Mouse (Mus musculus) heart, embryonic 16.5 days (tissue): ENCODE measurements around the gene Rnf168. TPM values are rescaled to one million over a fixed set of nuclear protein-coding genes. Genes with fewer than 3 reads are reported as not detected.
A peak's percentile ranks its signal among the peaks of the same experiment; 100 is the strongest.
"Not testable (repeated sequence)": the region's sequence is repeated elsewhere in the genome, so short reads cannot be mapped to it uniquely, and the experiment has no call there.

Experiments used
- ATAC-seq: fragments of 200-750 bp; cut with Nextera tagmentation; replicated peaks from 2 replicates; pipeline ENCODE4 v1.8.0; 2017; ENCODE audit warnings: moderate number of reproducible peaks; ENCODE audit not compliant: insufficient read depth, low FRiP score; ENCODE audit errors: extremely low read depth
- H3K27ac ChIP-seq: fragments of 300-500 bp; sonication (generic); 2 replicates; pipeline ENCODE4 v1.5.1; 2014; ENCODE audit warnings: mild to moderate bottlenecking, low read length, control low read depth, moderate library complexity
- H3K27me3 ChIP-seq: fragments of 300-500 bp; sonication (generic); 2 replicates; pipeline ENCODE4 v1.6.1; 2014; ENCODE audit warnings: low read length, mixed read lengths; ENCODE audit not compliant: control insufficient read depth, insufficient read depth
- H3K36me3 ChIP-seq: fragments of 300-500 bp; sonication (generic); 2 replicates; pipeline ENCODE4 v1.6.1; 2014; ENCODE audit not compliant: control insufficient read depth, insufficient read depth
- H3K4me1 ChIP-seq: fragments of 300-500 bp; sonication (generic); 2 replicates; pipeline ENCODE4 v1.6.1; 2014; ENCODE audit warnings: low read length, mixed read lengths; ENCODE audit not compliant: control insufficient read depth, insufficient read depth
- H3K4me2 ChIP-seq: fragments of 300-500 bp; sonication (generic); 2 replicates; pipeline ENCODE4 v1.6.1; 2014; ENCODE audit warnings: low read depth, mild to moderate bottlenecking, control low read depth, low read length
- H3K4me3 ChIP-seq: fragments of 300-500 bp; sonication (generic); 2 replicates; pipeline ENCODE4 v1.5.1; 2014; ENCODE audit warnings: mild to moderate bottlenecking, control low read depth, low read length
- H3K9ac ChIP-seq: fragments of 300-500 bp; sonication (generic); 2 replicates; pipeline ENCODE4 v1.6.1; 2014; ENCODE audit warnings: low read length, control low read depth
- H3K9me3 ChIP-seq: fragments of 300-500 bp; sonication (generic); replicated peaks from 2 replicates; pipeline ENCODE4 v1.6.1; 2016; ENCODE audit warnings: low read length; ENCODE audit not compliant: control insufficient read depth
- WGBS: fragments of 180-500 bp; shearing (Covaris S2); extraction: QIAGEN DNeasy Blood & Tissue Kit; methylation state at CpG from one replicate; pipeline ENCODE4 v1.1.7; 2014; 5-methylcytosine and 5-hydroxymethylcytosine counted together
- polyA plus RNA-seq: library from polyadenylated mRNA; unstranded; fragments of >200 nt; fragmentation: Nextera tagmentation; extraction: Ambion mirVana; gene quantifications from 2 replicates; pipeline ENCODE4 v1.2.1, GENCODE M21; 2015

Rnf168 gene
- polyA plus RNA-seq = 17.3 and 19.3 TPM in 2 replicates

DNA sequence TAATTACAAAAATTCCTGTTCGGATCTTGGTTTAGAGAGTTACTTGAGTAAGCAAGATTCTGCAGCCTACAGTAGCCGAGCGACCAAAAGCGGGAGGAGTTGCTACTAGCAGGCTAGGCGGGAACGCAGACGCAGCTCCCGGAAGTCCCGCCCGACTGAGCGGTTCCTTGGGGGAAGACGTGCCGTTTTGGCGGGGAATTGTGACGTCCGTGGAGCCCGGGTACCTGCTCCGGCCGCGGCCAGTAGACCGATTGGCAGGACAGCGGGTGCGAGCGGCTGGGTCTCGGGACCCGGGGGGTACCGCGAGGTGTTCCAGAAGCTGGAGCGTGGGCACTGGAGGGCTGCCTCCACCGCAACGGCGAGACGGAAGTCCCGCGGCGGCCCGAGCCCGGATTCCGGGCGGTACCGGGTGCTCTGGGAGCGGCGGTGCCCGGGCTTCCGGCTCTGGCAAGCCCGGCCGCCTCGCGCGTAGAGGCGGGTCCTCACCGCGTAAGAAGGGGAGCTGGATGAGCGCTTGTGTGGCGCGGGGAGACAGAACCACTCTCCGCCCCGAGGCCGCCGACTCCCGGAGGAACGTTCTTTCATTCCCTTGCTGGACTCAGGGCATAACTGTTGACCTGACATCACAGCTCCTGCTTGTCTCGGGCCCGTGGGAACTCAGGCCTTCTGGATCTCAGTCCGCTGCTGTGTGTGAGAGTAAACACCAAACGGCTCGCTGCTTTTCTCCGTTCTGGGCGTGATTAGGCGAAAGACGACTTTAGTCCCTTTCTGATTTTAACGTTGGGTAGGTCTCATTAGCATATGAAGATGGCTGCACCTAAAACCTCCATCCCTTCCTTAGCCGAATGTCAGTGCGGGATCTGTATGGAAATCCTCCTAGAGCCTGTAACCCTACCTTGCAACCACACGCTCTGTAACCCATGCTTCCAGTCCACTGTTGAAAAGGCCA, at the start of gene Rnf168:
Rnf168 (plus strand) TSS at position 152 of the 949 bp plus-strand sequence.
- Histone ChIP-seq H3K27ac (peak within 1 kb of the TSS; percentile 99), H3K9ac (peak within 1 kb of the TSS; percentile 99), H3K4me1 (peaks cover 15% of the 10 kb centered on the region), H3K27me3 (no peaks in the 10 kb centered on the region), H3K4me2 (peak within 1 kb of the TSS; percentile 71), H3K9me3 (peaks cover 7% of the 10 kb centered on the region), H3K36me3 (peaks cover 12% of the 10 kb centered on the region), H3K4me3 (peak within 1 kb of the TSS; percentile 89)
- ATAC-seq = peak; percentile 94
- WGBS = under 1% methylated on average over 75 of the region's 75 CpGs

DNA sequence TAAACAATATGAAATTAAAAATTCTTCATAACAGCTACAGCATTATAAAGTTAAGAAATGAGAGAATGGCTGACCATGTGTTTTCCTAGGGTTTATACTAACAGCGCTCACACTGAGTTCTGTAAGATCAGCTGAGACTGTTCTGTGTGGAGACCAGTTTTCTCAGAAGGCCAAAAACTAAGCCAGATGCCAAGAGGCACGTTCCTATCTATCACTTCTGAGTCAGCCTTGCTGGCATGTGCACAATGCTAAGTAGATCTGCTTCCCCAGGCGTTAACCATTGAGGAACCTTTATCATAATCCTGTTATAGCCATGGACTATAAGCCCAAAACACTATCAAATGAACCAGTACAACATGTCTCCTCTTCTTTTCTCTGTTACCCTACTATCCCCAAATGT, 45.2 kb upstream of the Rnf168 start:
- H3K4me1 ChIP-seq, H3K36me3 ChIP-seq, H3K27ac ChIP-seq, ATAC-seq, H3K27me3 ChIP-seq, H3K4me2 ChIP-seq, H3K4me3 ChIP-seq, H3K9me3 ChIP-seq, H3K9ac ChIP-seq: not testable (repeated sequence)
- WGBS = 52% methylated on average over 3 of the region's 3 CpGs

DNA sequence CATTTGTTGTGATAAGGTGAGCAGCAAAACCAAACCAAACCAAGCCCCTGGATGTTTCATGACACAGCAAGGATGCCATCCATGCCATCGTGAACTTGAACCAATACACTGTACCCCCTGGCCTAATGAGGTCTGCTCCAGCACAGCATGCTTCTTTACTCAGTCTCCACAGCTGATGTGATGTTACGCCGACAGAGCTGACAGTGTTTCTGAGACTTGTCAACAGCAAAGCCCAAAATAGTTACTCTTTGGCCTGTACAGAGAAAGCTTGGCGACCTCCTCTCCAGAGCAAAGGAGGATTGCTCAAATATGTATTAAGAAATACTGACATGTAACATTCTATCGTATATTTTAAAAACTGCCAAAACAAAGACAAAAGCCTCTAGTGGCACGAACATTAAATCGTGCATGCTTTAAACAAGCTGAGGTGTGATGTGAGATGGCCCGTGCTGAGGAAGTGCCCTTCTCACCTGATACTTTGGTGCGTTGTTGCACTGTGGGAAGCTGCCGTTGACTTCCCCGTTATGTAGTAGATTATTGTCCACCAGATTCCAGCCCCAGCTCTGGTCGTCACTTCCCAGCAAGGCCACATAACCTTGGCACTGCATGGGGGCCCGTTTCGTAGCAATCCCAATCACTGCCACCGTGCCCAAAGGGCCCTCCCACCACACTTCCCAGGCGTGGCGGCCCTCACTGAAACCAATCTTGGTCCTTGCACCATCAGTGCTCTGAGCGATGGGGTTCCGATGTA, 39.2 kb upstream of the Rnf168 start:
- Histone ChIP-seq H3K4me3 (no peak overlapping the region), H3K4me2 (peak overlapping the region; percentile 11), H3K9me3 (no peaks in the 10 kb centered on the region), H3K27ac (peak overlapping the region; percentile 85), H3K27me3 (no peaks in the 10 kb centered on the region), H3K4me1 (peaks cover 22% of the 10 kb centered on the region), H3K9ac (no peak overlapping the region), H3K36me3 (0 out of 2 replicates have a peak, but pooled peaks cover 5% of the 10 kb centered on the region)
- 53% methylated on average over 19 of the region's 19 CpGs for WGBS
- peak; percentile 85 for ATAC-seq

DNA sequence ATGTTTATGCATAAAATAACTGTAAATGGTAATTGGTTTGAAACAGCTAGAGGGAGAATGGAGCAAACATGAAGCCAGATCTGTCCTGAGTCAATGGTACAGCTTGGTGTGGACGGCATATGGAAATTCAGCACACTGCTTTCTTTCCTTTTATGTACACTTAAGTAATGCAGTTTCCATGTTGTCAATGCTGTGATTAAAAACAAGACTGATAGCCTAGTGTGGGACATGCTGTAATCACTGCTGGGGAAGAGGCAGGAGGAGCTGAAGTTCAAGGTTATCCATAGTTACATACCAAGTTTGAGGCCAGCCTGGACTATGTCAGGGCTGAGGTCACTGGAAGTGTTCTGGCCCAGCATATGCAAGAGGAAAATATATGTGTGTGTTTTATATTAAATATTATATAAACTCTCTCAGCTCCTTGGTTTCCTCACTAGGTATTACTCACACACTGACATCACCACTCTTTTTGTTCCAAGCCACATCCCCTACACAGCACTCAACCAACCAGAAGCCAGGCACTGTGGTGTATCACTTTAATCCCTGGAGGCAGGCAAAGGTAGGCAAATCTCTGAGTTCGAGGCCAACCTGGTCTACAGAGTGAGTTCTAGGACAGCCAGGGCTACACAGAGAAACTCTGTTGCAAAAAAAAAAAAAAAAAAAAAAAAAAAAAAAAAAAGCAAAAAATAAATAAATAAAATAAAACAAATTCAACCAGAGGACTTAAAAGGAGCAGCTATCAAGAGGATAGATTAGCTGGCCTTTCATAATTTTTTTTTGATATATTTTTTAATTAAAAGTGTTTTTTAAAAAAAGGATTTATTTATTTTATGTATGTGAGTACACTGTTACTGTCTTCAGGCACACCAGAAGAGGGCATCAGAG, 37.6 kb upstream of the Rnf168 start:
- Histone ChIP-seq H3K9ac (no peak overlapping the region), H3K9me3 (no peaks in the 10 kb centered on the region), H3K4me1 (peaks cover 20% of the 10 kb centered on the region), H3K36me3 (0 out of 2 replicates have a peak, but pooled peaks cover 5% of the 10 kb centered on the region), H3K4me2 (no peak overlapping the region), H3K27me3 (no peaks in the 10 kb centered on the region), H3K27ac (peak overlapping the region; percentile 43; the same call in 1 of the 2 replicates), H3K4me3 (no peak overlapping the region)
- ATAC-seq = no peak
- WGBS = 66% methylated on average over 2 of the region's 2 CpGs

DNA sequence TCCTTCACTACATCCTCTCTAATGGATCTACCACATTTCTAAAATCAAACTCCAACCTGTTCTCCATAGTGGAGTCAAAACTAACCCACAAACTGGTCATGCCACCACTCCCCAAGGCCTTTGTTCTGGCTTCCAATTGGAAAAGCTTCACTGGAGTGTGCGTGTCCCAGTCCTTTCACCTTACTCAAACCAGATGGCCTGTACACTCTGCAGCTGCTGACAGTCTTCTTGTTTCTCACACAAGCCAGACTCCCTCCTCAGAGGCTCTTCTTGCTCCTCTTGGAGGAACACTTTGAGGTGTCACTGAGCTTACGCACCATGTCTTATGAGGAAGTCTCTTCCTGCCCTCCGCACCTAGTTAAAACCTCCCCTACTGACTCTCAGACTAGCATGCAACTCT, 33.4 kb upstream of the Rnf168 start:
- Histone ChIP-seq H3K4me1 (peaks cover 26% of the 10 kb centered on the region), H3K9me3 (no peaks in the 10 kb centered on the region), H3K4me2 (no peak overlapping the region), H3K27me3 (no peaks in the 10 kb centered on the region), H3K9ac (no peak overlapping the region), H3K27ac (no peak overlapping the region), H3K4me3 (no peak overlapping the region), H3K36me3 (no peaks in the 10 kb centered on the region)
- ATAC-seq = no peak
- 76% methylated on average over 3 of the region's 3 CpGs for WGBS

DNA sequence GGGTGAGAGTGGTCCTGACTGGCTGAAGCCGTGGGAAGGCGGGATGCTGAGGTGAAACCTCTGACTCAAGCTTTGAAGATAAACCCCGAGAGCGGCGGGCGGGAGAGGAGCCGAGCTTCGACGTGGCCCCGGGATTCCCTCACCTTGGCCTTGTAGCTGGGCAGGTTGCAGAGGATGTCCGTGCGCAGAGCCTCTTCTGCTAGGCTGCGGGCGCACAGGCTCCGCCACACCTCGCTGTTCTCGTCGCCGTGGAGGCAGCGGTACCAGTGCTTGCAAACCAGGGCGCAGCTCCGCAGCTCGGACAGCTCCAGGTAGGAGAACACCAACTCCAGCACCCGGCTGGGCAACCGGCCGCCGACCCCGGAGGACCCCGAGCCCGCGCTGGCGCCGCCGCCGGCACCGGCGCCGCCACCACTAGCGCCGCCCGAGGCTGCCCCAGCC, 30.9 kb upstream of the Rnf168 start:
- peak overlapping the region; percentile 95 for H3K27ac ChIP-seq
- under 1% methylated on average over 40 of the region's 41 CpGs for WGBS
- H3K4me3 ChIP-seq = peak overlapping the region; percentile 97
- H3K4me2 ChIP-seq = peak overlapping the region; percentile 89
- no peaks in the 10 kb centered on the region for H3K36me3 ChIP-seq
- peak; percentile 50 for ATAC-seq
- H3K9ac ChIP-seq = peak overlapping the region; percentile 96
- no peaks in the 10 kb centered on the region for H3K27me3 ChIP-seq
- no peaks in the 10 kb centered on the region for H3K9me3 ChIP-seq
- peaks cover 21% of the 10 kb centered on the region for H3K4me1 ChIP-seq

DNA sequence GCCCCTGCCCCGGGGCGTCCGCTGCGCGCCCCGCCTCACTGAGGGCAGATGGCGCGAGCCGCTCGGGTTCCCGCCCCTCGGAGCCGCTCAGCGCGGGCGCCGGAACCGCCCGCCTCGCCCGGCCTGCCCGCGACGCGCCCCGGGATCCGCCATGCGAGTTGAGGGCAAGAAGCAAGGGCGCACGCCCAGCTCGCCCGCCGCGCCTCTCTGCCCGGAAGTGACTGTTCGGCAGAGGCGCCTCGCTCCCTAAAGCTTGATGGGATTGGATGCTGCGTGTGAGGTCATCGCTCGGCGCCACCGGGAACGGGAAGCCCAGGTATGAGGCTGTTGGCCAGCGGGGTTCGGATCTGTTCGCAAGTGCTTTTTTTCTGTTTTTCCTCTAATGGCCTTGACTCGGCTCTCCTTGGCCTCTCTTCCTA, 30.3 kb upstream of the Rnf168 start, which contains the start of the genes Fbxo45 and Wdr53:
Fbxo45 (minus strand) TSS at position 207 of the 419 bp plus-strand sequence.
Wdr53 (plus strand) TSS at position 276 of the 419 bp plus-strand sequence.
- peaks cover under 1% of the 10 kb centered on the region; the same call in 1 of the 2 replicates for H3K36me3 ChIP-seq
- peak within 1 kb of the TSS; percentile 96 for H3K9ac ChIP-seq
- WGBS = under 1% methylated on average over 48 of the region's 48 CpGs
- peaks cover 21% of the 10 kb centered on the region for H3K4me1 ChIP-seq
- peak; percentile 97 for ATAC-seq
- peak within 1 kb of the TSS; percentile 89 for H3K4me2 ChIP-seq
- H3K4me3 ChIP-seq = peak within 1 kb of the TSS; percentile 97
- peak within 1 kb of the TSS; percentile 95 for H3K27ac ChIP-seq
- no peaks in the 10 kb centered on the region for H3K27me3 ChIP-seq
- H3K9me3 ChIP-seq = no peaks in the 10 kb centered on the region

DNA sequence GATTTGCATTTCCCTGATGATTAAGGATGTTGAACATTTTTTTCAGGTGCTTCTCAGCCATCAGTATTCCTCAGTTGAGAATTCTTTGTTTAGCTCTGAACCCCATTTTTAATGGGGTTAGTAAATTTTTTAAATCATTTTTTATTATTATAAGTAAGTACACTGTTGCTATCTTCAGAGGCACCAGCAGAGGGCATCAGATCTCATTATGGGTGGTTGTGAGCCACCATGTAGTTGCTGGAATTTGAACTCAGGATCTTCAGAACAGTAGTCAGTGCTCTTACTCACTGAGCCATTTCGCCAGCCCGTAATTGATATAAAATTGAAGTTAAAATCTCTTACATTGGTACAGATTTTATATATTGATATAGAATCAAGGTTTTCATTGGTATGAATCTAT, 13.0 kb upstream of the Rnf168 start:
- H3K36me3 ChIP-seq, H3K4me3 ChIP-seq, H3K9ac ChIP-seq, H3K4me2 ChIP-seq, H3K4me1 ChIP-seq, H3K27me3 ChIP-seq, H3K9me3 ChIP-seq, H3K27ac ChIP-seq, ATAC-seq: not testable (repeated sequence)
- 91% methylated on average over 2 of the region's 2 CpGs for WGBS
